Mouse (Mus musculus) embryonic facial prominence, embryonic 13.5 days (tissue): Measurements from ENCODE around the gene Pde1c. TPM values are rescaled to one million over a fixed set of nuclear protein-coding genes. Genes with fewer than 3 reads are reported as not detected.
A peak's percentile ranks its signal among the peaks of the same experiment; 100 is the strongest.
"Not testable (repeated sequence)": the region's sequence is repeated elsewhere in the genome, so short reads cannot be mapped to it uniquely, and the experiment has no call there.

Experiments used
- ATAC-seq: fragments of 200-750 bp; cut with Nextera tagmentation; 2 replicates; pipeline ENCODE4 v1.8.0; 2017; ENCODE audit warnings: low read depth; ENCODE audit not compliant: insufficient number of reproducible peaks, insufficient read depth, low FRiP score, low TSS enrichment
- H3K27ac ChIP-seq: fragments of 300-500 bp; sonication (generic); 2 replicates; pipeline ENCODE4 v1.5.1; 2015; ENCODE audit warnings: moderate library complexity, mild to moderate bottlenecking, inconsistent platforms
- H3K27me3 ChIP-seq: fragments of 300-500 bp; sonication (generic); 2 replicates; pipeline ENCODE4 v1.6.1; 2015; ENCODE audit warnings: mild to moderate bottlenecking, inconsistent platforms
- H3K36me3 ChIP-seq: fragments of 300-500 bp; sonication (generic); 2 replicates; pipeline ENCODE4 v1.6.1; 2015; ENCODE audit warnings: mild to moderate bottlenecking, inconsistent platforms
- H3K4me1 ChIP-seq: fragments of 300-500 bp; sonication (generic); 2 replicates; pipeline ENCODE4 v1.6.1; 2015; ENCODE audit warnings: inconsistent platforms
- H3K4me2 ChIP-seq: fragments of 300-500 bp; sonication (generic); 2 replicates; pipeline ENCODE4 v1.6.1; 2015; ENCODE audit warnings: moderate library complexity, mild to moderate bottlenecking, inconsistent platforms
- H3K4me3 ChIP-seq: fragments of 300-500 bp; sonication (generic); 2 replicates; pipeline ENCODE4 v1.5.1; 2015; ENCODE audit warnings: mild to moderate bottlenecking, inconsistent platforms
- H3K9ac ChIP-seq: fragments of 300-500 bp; sonication (generic); 2 replicates; pipeline ENCODE4 v1.6.1; 2015; ENCODE audit warnings: mild to moderate bottlenecking, inconsistent platforms
- H3K9me3 ChIP-seq: fragments of 300-500 bp; sonication (generic); 2 replicates; pipeline ENCODE4 v1.6.1; 2016; ENCODE audit warnings: inconsistent platforms
- WGBS: fragments of 180-500 bp; shearing (Covaris S2); methylation state at CpG from one replicate; pipeline ENCODE4 v1.1.7; 2015; ENCODE audit warnings: mixed read lengths; 5-methylcytosine and 5-hydroxymethylcytosine counted together
- polyA plus RNA-seq: library from polyadenylated mRNA; unstranded; fragments of >200 nt; fragmentation: Nextera tagmentation; extraction: Ambion mirVana; gene quantifications from 2 replicates; pipeline ENCODE4 v1.2.1, GENCODE M21; 2015

The Pde1c gene
- 1.9 and 4.3 TPM in 2 replicates for polyA plus RNA-seq

GRCm38 (mm10) chr6:56568470-56569372 is at the start of gene Pde1c:
TSS of gene Pde1c (minus strand) at chr6:56569103.
- Histone ChIP-seq H3K27me3 (peaks cover 18% of the 10 kb centered on the region; the same call in 1 of the 2 replicates), H3K4me1 (no peaks in the 10 kb centered on the region), H3K9me3 (no peaks in the 10 kb centered on the region), H3K4me3 (peak within 1 kb of the TSS; percentile 72), H3K36me3 (no peaks in the 10 kb centered on the region), H3K27ac (no peak within 1 kb of the TSS), H3K4me2 (peak within 1 kb of the TSS; percentile 97), H3K9ac (peak within 1 kb of the TSS; percentile 71)
- peak; percentile 58; the same call in 1 of the 2 replicates for ATAC-seq
- under 1% methylated on average over 48 of the region's 48 CpGs for WGBS

GRCm38 (mm10) chr6:56616982-56617613 is 48.2 kb upstream of the Pde1c start:
- Histone ChIP-seq H3K4me1 (peaks cover 21% of the 10 kb centered on the region), H3K4me2 (peak overlapping the region; percentile 32), H3K9ac (0 out of 2 replicates have a peak overlapping the region, but pooled peaks have one; percentile 21), H3K27ac (peak overlapping the region; percentile 51; the same call in 1 of the 2 replicates), H3K27me3 (no peaks in the 10 kb centered on the region), H3K36me3 (no peaks in the 10 kb centered on the region), H3K9me3 (no peaks in the 10 kb centered on the region), H3K4me3 (no peak overlapping the region)
- peak; percentile 79 for ATAC-seq
- 12% methylated on average over 7 of the region's 7 CpGs for WGBS

GRCm38 (mm10) chr6:56616228-56616981 is 47.5 kb upstream of the Pde1c start:
- WGBS: 60% methylated on average over 10 of the region's 10 CpGs
- Histone ChIP-seq H3K36me3 (no peaks in the 10 kb centered on the region), H3K27ac (peak overlapping the region; percentile 51), H3K27me3 (no peaks in the 10 kb centered on the region), H3K4me1 (peaks cover 21% of the 10 kb centered on the region), H3K4me2 (peak overlapping the region; percentile 32; the same call in 1 of the 2 replicates), H3K9ac (no peak overlapping the region), H3K9me3 (no peaks in the 10 kb centered on the region), H3K4me3 (no peak overlapping the region)
- no peak; the same call in 1 of the 2 replicates for ATAC-seq

GRCm38 (mm10) chr6:56609529-56609928 is 40.6 kb upstream of the Pde1c start:
- H3K9me3 ChIP-seq, H3K27ac ChIP-seq, H3K4me1 ChIP-seq, H3K36me3 ChIP-seq, ATAC-seq, H3K9ac ChIP-seq, H3K4me2 ChIP-seq, H3K27me3 ChIP-seq, H3K4me3 ChIP-seq: not testable (repeated sequence)
- WGBS: 67% methylated on average over 1 of the region's 1 CpGs

GRCm38 (mm10) chr6:56608277-56608676 is 39.4 kb upstream of the Pde1c start:
- Histone ChIP-seq H3K27me3 (0 out of 2 replicates have a peak, but pooled peaks cover 5% of the 10 kb centered on the region), H3K4me2 (no peak overlapping the region), H3K4me3 (no peak overlapping the region), H3K36me3 (no peaks in the 10 kb centered on the region), H3K4me1 (no peaks in the 10 kb centered on the region), H3K9me3 (no peaks in the 10 kb centered on the region), H3K27ac (no peak overlapping the region), H3K9ac (no peak overlapping the region)
- 5% methylated on average over 4 of the region's 4 CpGs for WGBS
- ATAC-seq: no peak

GRCm38 (mm10) chr6:56579568-56579967 is 10.7 kb upstream of the Pde1c start:
- Histone ChIP-seq H3K4me3 (no peak overlapping the region), H3K4me1 (no peaks in the 10 kb centered on the region), H3K9ac (no peak overlapping the region), H3K9me3 (no peaks in the 10 kb centered on the region), H3K27me3 (no peaks in the 10 kb centered on the region), H3K36me3 (no peaks in the 10 kb centered on the region), H3K4me2 (no peak overlapping the region), H3K27ac (no peak overlapping the region)
- WGBS: 16% methylated on average over 1 of the region's 1 CpGs
- no peak for ATAC-seq

- WGBS: 78% methylated on average over 2 of the region's 2 CpGs
These were observed 8.0 kb downstream of the Pde1c start for GRCm38 (mm10) chr6:56560891-56561290.

GRCm38 (mm10) chr6:56560474-56560888 is 8.4 kb downstream of the Pde1c start:
- Histone ChIP-seq H3K27me3 (no peaks in the 10 kb centered on the region), H3K4me3 (no peak overlapping the region), H3K27ac (no peak overlapping the region), H3K9ac (no peak overlapping the region), H3K4me1 (no peaks in the 10 kb centered on the region), H3K36me3 (no peaks in the 10 kb centered on the region), H3K4me2 (no peak overlapping the region), H3K9me3 (no peaks in the 10 kb centered on the region)
- 38% methylated on average over 2 of the region's 2 CpGs for WGBS
- ATAC-seq: no peak

More at GRCm38 (mm10) chr6:56560891-56561290, 8.0 kb downstream of the Pde1c start:
- Histone ChIP-seq H3K27me3 (no peaks in the 10 kb centered on the region), H3K27ac (no peak overlapping the region), H3K36me3 (no peaks in the 10 kb centered on the region), H3K9ac (no peak overlapping the region), H3K4me3 (no peak overlapping the region), H3K9me3 (no peaks in the 10 kb centered on the region), H3K4me1 (no peaks in the 10 kb centered on the region), H3K4me2 (no peak overlapping the region)
- no peak for ATAC-seq

GRCm38 (mm10) chr6:56558711-56559110 is 10.2 kb downstream of the Pde1c start:
- ATAC-seq: no peak
- 78% methylated on average over 2 of the region's 2 CpGs for WGBS
- no peak overlapping the region for H3K27ac ChIP-seq

GRCm38 (mm10) chr6:56555848-56556247 is 13.1 kb downstream of the Pde1c start:
- no peaks in the 10 kb centered on the region for H3K27me3 ChIP-seq
- H3K9ac ChIP-seq: no peak overlapping the region
- no peak for ATAC-seq
- WGBS: 63% methylated on average over 3 of the region's 3 CpGs
- H3K27ac ChIP-seq: no peak overlapping the region
- no peak overlapping the region for H3K4me3 ChIP-seq
- H3K36me3 ChIP-seq: no peaks in the 10 kb centered on the region
- H3K4me1 ChIP-seq: no peaks in the 10 kb centered on the region
- no peak overlapping the region for H3K4me2 ChIP-seq
- H3K9me3 ChIP-seq: no peaks in the 10 kb centered on the region

More at GRCm38 (mm10) chr6:56558711-56559110, 10.2 kb downstream of the Pde1c start:
- Histone ChIP-seq H3K9me3 (no peaks in the 10 kb centered on the region), H3K4me1 (no peaks in the 10 kb centered on the region), H3K4me2 (no peak overlapping the region), H3K9ac (no peak overlapping the region), H3K4me3 (no peak overlapping the region), H3K27me3 (no peaks in the 10 kb centered on the region), H3K36me3 (no peaks in the 10 kb centered on the region)

- no peaks in the 10 kb centered on the region for H3K36me3 ChIP-seq
- H3K9ac ChIP-seq: no peak overlapping the region
- no peak for ATAC-seq
- H3K27ac ChIP-seq: no peak overlapping the region
- H3K4me1 ChIP-seq: no peaks in the 10 kb centered on the region
- no peaks in the 10 kb centered on the region for H3K9me3 ChIP-seq
- no peak overlapping the region for H3K4me3 ChIP-seq
- WGBS: 49% methylated on average over 4 of the region's 4 CpGs
- no peaks in the 10 kb centered on the region for H3K27me3 ChIP-seq
- H3K4me2 ChIP-seq: no peak overlapping the region
These were observed 13.5 kb downstream of the Pde1c start for GRCm38 (mm10) chr6:56555382-56555781.
